Mouse (Mus musculus): Measurements from ENCODE around the gene Odf3l2.

- no peak for TF ChIP-seq CTCF (IDR thresholded peaks at IDR 0.05; ENCODE audit: low read depth)
- TF ChIP-seq EP300 (IDR thresholded peaks at IDR 0.05; ENCODE audit: low read depth), result no peak
Measured at GRCm38 (mm10) chr10:79645711-79646110, at the start of gene Odf3l2.

Data from heart, postnatal 0 days (tissue).